Mouse (Mus musculus) erythroblast, embryonic 14.5 days (primary cell): ENCODE data around the gene Rpl36.

Experiments used
- GATA1 ChIP-seq: IDR thresholded peaks from 2 replicates; pipeline ENCODE4 v1.6.1; 2012; ENCODE audit warnings: low read length, inconsistent platforms, mixed read lengths
- TAL1 ChIP-seq: IDR thresholded peaks from 3 replicates; pipeline ENCODE4 v1.6.1; 2012; ENCODE audit warnings: low read length, inconsistent platforms, mixed read lengths

DNA sequence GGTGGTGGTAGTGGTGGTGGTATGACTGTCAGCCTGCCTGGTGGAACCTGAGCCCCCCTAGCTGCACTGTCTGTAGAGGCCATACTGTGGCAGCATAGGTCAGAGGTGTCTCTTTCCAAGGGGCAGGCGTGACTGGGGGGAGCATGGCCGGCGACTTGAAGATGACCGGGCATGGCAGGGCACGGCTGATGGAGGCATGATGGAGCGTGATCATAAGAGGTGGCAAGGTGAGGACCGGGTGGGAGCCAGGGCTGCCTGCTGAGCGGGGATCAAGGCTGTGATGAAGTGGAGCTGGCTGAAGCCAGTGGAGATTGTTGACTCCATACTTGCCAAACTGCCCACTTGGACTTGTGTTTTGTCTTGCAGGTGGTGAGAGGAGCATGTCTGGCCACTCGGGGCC is 7.8 kb upstream of the Rpl36 start:
- TF ChIP-seq TAL1 (no peak), GATA1 (no peak)
